Mouse (Mus musculus) lung, embryonic 14.5 days (tissue): ENCODE data around the gene Tmem177. TPM values are rescaled to one million over a fixed set of nuclear protein-coding genes. Genes with fewer than 3 reads are reported as not detected.

Experiments used
- ATAC-seq: fragments of 200-750 bp; cut with Nextera tagmentation; 2 replicates; pipeline ENCODE4 v1.8.0; 2017; ENCODE audit warnings: mild to moderate bottlenecking, moderate TSS enrichment, moderate library complexity; ENCODE audit not compliant: insufficient read depth
- DNase-seq: peaks from one replicate; pipeline ENCODE4 v3.0.0-alpha.2; 2015
- H3K27ac ChIP-seq: fragments of 300-500 bp; sonication (generic); 2 replicates; pipeline ENCODE4 v1.5.1; 2014; ENCODE audit warnings: low read depth, mild to moderate bottlenecking, moderate library complexity
- H3K27me3 ChIP-seq: fragments of 300-500 bp; sonication (generic); 2 replicates; pipeline ENCODE4 v1.6.1; 2014; ENCODE audit warnings: low read length, control low read depth; ENCODE audit not compliant: insufficient read depth
- H3K36me3 ChIP-seq: fragments of 300-500 bp; sonication (generic); 2 replicates; pipeline ENCODE4 v1.6.1; 2014; ENCODE audit warnings: control low read depth; ENCODE audit not compliant: insufficient read depth
- H3K4me1 ChIP-seq: fragments of 300-500 bp; sonication (generic); 2 replicates; pipeline ENCODE4 v1.6.1; 2014; ENCODE audit warnings: antibody characterized with exemption, control low read depth; ENCODE audit not compliant: insufficient read depth
- H3K4me2 ChIP-seq: fragments of 300-500 bp; sonication (generic); 2 replicates; pipeline ENCODE4 v1.6.1; 2014; ENCODE audit warnings: mild to moderate bottlenecking
- H3K4me3 ChIP-seq: fragments of 300-500 bp; sonication (generic); 2 replicates; pipeline ENCODE4 v1.5.1; 2014; ENCODE audit warnings: low read depth, low read length
- H3K9ac ChIP-seq: fragments of 300-500 bp; sonication (generic); 2 replicates; pipeline ENCODE4 v1.6.1; 2014
- H3K9me3 ChIP-seq: fragments of 300-500 bp; sonication (generic); 2 replicates; pipeline ENCODE4 v1.6.1; 2016; ENCODE audit warnings: low read depth, low read length, control low read depth
- CTCF ChIP-seq: IDR thresholded peaks from 2 replicates; pipeline ENCODE4 v1.5.1; 2016; ENCODE audit warnings: antibody characterized with exemption, low read depth
- WGBS: fragments of 180-500 bp; shearing (Covaris S2); extraction: QIAGEN DNeasy Blood & Tissue Kit; methylation state at CpG from one replicate; pipeline ENCODE4 v1.1.7; 2014; 5-methylcytosine and 5-hydroxymethylcytosine counted together
- polyA plus RNA-seq: library from polyadenylated mRNA; unstranded; fragments of >200 nt; fragmentation: Nextera tagmentation; extraction: Ambion mirVana; gene quantifications from 2 replicates; pipeline ENCODE4 v1.2.1, GENCODE M21; 2014

The Tmem177 gene
- polyA plus RNA-seq, 1 experiment from 2014 or later, result 6.4 TPM

DNA sequence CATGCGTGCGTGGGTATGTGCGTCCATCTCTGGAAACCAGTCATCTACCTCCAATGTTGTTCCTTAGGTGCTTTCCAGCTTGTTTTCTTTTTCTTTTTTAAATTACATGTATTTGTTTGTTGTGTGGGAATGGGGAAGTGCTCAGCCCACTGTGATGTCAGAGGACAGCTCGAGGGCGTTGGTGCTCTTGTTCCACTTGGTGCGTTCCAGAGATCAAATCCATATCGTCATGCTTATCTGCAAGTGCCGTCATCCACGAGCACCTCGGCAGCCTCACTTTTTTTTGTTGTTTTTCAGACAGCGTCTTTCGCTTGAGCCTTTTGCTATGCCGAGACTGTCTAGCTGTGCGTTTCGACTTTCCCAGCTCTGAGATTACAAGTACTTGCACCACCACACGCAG, 23.7 kb downstream of the Tmem177 start:
- H3K36me3 ChIP-seq, result no peaks in the 10 kb centered on the region
- H3K27me3 ChIP-seq, result no peaks in the 10 kb centered on the region
- H3K9ac ChIP-seq, result no peak overlapping the region
- no peak for ATAC-seq
- DNase-seq, result no peak
- no peak overlapping the region for H3K4me2 ChIP-seq
- no peak overlapping the region for H3K27ac ChIP-seq
- no peak overlapping the region for H3K4me3 ChIP-seq
- peaks cover 10% of the 10 kb centered on the region; the same call in 1 of the 2 replicates for H3K4me1 ChIP-seq
- no peaks in the 10 kb centered on the region for H3K9me3 ChIP-seq
- no peak for TF ChIP-seq CTCF
- 60% methylated on average over 16 of the region's 16 CpGs for WGBS

DNA sequence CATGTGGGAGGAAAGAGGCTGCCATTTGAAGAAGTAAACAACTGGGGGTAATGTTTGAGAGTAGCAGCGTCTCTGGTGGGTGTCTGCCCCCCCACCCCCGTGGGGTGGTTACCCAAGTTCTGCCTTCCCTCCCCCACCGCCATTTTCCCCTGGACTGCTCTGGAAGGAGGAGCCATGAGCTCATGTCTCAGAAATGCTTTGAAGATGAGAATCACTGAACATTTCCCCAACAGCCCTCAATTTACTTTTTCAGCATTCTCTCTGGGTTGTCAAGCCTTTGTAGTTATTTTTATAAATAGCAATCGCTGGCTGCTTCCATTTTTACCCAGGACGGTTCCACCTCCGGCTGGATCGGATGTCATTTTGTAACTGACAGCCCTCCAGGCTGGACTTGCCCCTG, 26.7 kb downstream of the Tmem177 start:
- peak overlapping the region; percentile 70 for H3K27ac ChIP-seq
- H3K9me3 ChIP-seq, result no peaks in the 10 kb centered on the region
- no peaks in the 10 kb centered on the region for H3K27me3 ChIP-seq
- DNase-seq (peak; percentile 71), ATAC-seq (peak; percentile 62)
- H3K4me1 ChIP-seq, result peaks cover 10% of the 10 kb centered on the region; the same call in 1 of the 2 replicates
- H3K9ac ChIP-seq, result no peak overlapping the region
- WGBS, result 15% methylated on average over 7 of the region's 7 CpGs
- H3K4me2 ChIP-seq, result 0 out of 2 replicates have a peak overlapping the region, but pooled peaks have one; percentile 18
- no peaks in the 10 kb centered on the region for H3K36me3 ChIP-seq
- no peak overlapping the region for H3K4me3 ChIP-seq
- no peak for TF ChIP-seq CTCF

DNA sequence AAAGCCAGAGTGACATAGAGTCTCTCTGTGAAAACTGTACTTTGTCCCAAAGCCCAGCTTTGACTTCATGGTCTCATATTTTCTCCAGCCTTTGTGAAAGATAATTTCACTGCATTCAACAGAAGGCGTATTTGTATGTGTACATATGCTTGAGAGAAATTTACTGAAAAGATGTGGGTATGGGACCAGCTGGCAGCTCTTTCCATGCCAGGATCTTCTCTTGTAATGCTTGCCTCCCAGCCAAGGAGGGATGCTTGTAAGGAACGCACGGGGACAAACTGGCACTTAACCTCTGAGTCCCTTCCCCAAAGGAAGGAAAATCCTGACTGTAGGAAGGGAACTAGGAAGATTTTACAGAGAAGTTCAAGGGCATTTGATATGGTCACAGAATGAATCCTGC, 28.7 kb downstream of the Tmem177 start:
- no peak overlapping the region for H3K27ac ChIP-seq
- WGBS, result 82% methylated on average over 3 of the region's 3 CpGs
- no peak for ATAC-seq
- no peak overlapping the region for H3K9ac ChIP-seq
- TF ChIP-seq CTCF, result no peak
- DNase-seq, result no peak
- no peak overlapping the region for H3K4me2 ChIP-seq
- no peak overlapping the region for H3K4me3 ChIP-seq
- no peaks in the 10 kb centered on the region for H3K36me3 ChIP-seq
- no peaks in the 10 kb centered on the region for H3K27me3 ChIP-seq
- peaks cover 10% of the 10 kb centered on the region; the same call in 1 of the 2 replicates for H3K4me1 ChIP-seq
- no peaks in the 10 kb centered on the region for H3K9me3 ChIP-seq

DNA sequence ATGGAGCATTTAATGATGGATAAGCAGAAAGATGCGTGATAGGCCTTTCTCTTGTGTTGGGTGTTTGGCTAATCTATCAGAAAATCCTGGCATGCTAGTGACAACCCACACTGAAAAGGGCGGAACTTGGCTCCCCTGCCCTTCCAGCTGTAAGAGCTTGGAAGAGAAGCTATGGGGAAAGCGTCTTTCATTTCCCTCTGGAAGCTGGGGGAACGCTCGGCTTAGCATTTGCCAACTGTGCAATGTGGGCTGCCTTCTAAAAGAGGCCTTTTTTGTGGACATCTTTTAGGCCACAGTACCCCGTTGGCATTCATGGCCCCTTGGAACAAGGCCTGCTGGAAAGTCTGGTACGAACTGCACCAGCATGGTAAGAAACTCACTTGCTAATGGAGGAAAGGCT, 34.1 kb downstream of the Tmem177 start:
- 56% methylated on average over 7 of the region's 7 CpGs for WGBS
- Histone ChIP-seq H3K27ac (no peak overlapping the region), H3K4me2 (no peak overlapping the region), H3K9me3 (no peaks in the 10 kb centered on the region), H3K4me1 (peaks cover 5% of the 10 kb centered on the region; the same call in 1 of the 2 replicates), H3K36me3 (no peaks in the 10 kb centered on the region), H3K27me3 (no peaks in the 10 kb centered on the region), H3K9ac (no peak overlapping the region), H3K4me3 (no peak overlapping the region)
- DNase-seq (peak; percentile 63), ATAC-seq (peak; percentile 39; the same call in 1 of the 2 replicates)
- no peak for TF ChIP-seq CTCF

DNA sequence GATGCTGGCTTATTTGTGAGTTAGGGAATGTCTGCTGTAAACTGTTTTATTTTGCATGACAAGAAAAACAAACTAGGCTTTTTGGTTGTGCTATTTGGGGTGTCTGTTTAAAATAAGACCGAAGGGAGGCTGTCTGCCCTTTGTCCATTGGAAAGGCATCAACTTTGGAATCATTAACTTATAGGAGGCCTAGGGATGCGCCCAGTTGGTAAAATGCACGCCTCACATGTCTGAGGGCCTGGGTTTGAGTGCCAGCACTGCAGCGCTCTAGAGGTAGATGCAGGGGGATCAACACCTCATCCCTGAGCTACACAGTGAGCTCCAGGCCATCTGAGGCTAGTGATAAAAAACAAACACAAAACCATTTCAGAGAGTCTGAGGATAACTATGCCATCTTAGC, 35.5 kb downstream of the Tmem177 start:
- DNase-seq (no peak), ATAC-seq (no peak)
- no peaks in the 10 kb centered on the region for H3K27me3 ChIP-seq
- WGBS, result 80% methylated on average over 4 of the region's 4 CpGs
- no peak overlapping the region for H3K4me3 ChIP-seq
- H3K36me3 ChIP-seq, result no peaks in the 10 kb centered on the region
- H3K9me3 ChIP-seq, result no peaks in the 10 kb centered on the region
- no peak overlapping the region for H3K9ac ChIP-seq
- no peak for TF ChIP-seq CTCF
- peaks cover 5% of the 10 kb centered on the region; the same call in 1 of the 2 replicates for H3K4me1 ChIP-seq
- H3K4me2 ChIP-seq, result no peak overlapping the region
- H3K27ac ChIP-seq, result no peak overlapping the region

DNA sequence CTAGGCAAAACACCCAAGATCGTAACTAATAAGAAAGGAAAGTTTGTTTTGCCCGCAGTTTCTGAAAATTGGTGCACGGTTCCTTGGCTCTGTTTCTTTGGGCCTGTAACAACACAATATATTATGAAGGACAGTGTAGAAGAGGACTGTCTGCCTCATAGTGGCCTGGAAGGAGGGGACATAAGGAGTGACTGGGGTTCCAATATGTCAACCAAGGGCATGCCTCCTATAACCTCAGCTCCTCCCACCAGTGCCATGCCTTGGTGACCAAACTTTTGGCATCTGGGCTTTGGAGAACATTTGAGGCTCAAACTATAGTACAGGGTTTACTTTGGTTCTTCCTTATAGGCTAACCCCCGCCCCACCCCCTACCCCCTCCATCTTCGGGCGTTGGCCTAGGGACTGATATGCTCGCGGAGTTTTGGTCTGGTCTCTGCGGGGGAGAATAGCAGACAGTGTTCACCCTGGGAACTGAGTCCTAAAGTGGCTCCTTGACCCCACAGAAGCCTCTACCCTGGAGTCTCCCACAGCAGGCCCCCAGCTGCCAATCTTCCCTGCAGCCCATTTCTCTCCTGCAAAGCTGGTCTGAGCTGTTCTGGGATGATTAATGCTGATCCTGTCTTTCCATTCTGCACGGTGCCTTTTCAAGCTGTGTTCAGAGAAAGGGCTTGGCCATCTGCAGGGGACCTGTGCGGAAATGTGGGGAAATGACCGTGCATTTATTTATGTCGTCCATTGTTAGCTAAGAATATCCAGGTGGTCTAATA, 44.4 kb downstream of the Tmem177 start:
- Histone ChIP-seq H3K27me3 (no peaks in the 10 kb centered on the region), H3K9me3 (no peaks in the 10 kb centered on the region), H3K4me2 (no peak overlapping the region), H3K9ac (no peak overlapping the region), H3K27ac (no peak overlapping the region), H3K36me3 (no peaks in the 10 kb centered on the region), H3K4me3 (no peak overlapping the region), H3K4me1 (no peaks in the 10 kb centered on the region)
- DNase-seq (peak; percentile 53), ATAC-seq (peak; percentile 54; the same call in 1 of the 2 replicates)
- no peak for TF ChIP-seq CTCF
- 59% methylated on average over 13 of the region's 13 CpGs for WGBS

DNA sequence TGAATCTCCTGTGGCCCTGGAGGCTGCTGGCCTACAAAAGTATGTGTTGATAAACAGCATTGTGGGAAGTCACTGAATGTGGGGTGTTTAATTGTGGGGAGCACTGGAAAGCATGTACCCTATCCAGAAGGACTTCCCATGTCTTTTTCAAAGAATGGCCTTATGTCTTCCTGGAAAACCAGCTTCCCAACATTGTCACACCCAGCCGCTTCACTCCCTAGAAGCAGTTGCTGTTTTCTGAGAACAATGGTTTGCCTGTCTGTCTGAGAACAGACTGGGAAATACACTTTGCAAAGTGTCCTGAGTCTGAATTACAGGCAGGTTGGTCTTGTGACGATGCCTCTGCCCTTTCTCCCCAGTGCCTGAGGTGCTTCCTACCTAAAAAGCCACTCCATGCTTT, 45.7 kb downstream of the Tmem177 start:
- Histone ChIP-seq H3K9ac (no peak overlapping the region), H3K36me3 (no peaks in the 10 kb centered on the region), H3K27ac (no peak overlapping the region), H3K4me1 (no peaks in the 10 kb centered on the region), H3K27me3 (no peaks in the 10 kb centered on the region), H3K4me3 (no peak overlapping the region), H3K9me3 (no peaks in the 10 kb centered on the region), H3K4me2 (no peak overlapping the region)
- TF ChIP-seq CTCF, result no peak
- DNase-seq, result peak; percentile 17
- 51% methylated on average over 2 of the region's 2 CpGs for WGBS
- ATAC-seq, result no peak
